Mouse (Mus musculus): ENCODE measurements around the gene Cobll1.
A peak's percentile ranks its signal among the peaks of the same experiment; 100 is the strongest.

The Cobll1 gene

DNA sequence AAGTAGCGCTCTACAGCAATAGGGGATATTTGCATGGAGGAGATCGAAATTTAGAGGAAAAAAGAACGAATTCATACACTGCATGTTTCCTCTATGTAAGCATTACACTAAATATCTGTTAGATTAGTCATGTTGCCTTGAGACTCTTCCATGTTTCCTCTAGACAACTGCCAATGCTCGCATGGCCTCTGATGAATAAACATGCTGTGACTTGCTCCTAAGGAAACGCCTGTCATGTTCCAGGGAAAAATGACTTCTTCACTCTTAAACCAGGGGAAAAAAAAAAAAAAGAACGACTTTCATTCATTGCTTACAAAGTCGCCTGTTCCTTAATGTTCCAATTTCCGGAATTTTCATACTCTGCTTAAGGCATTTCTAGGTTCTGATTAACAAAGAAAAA, 2.1 kb downstream of the Cobll1 start:
- no peak for DNase-seq (ENCODE audit: low read depth, low spot score)

DNA sequence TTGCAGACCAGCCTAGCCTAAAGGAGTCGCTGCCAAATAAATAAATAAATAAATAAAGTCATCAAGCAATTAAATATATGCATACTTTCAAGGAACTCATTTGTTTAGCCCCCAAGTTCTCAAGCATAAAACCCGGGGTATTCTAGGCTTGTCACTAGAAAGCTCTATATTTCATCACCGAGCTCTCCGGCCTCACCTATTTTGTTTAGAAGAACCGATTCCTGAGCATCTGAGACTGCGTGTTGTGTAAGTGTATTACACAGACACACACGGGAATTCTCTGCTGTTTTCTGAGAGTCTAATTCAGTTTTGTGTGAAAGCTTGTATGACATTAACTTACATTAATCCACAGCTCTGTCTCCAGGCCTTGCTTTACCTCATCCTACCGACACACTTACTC, 2.6 kb downstream of the Cobll1 start:
- no peak for DNase-seq (ENCODE audit: low read depth, low spot score)

GRCm38 (mm10) chr2:65232756-65233535, 6.3 kb downstream of the Cobll1 start:
- peak; percentile 17 for DNase-seq (ENCODE audit: low read depth, low spot score)

DNA sequence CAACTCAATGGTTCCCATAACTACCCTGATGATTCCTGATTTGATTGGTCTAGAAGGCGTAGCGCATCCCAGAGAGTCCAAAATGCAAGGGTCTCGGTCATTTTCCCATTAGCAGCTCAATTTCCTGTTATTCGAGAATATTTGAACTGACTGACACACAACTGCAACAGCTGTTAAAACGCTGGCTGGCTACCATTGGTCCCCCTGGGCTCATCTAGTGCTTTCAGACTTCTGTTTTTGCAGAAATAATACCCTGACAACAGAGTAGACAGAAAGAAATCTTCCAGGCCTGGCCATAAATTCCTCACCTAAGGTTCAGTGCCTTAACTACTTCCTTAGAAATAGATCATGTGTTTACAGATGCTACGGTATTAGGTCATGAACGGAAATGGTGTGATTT, 10.8 kb downstream of the Cobll1 start:
- no peak for DNase-seq (ENCODE audit: low read depth, low spot score)

DNA sequence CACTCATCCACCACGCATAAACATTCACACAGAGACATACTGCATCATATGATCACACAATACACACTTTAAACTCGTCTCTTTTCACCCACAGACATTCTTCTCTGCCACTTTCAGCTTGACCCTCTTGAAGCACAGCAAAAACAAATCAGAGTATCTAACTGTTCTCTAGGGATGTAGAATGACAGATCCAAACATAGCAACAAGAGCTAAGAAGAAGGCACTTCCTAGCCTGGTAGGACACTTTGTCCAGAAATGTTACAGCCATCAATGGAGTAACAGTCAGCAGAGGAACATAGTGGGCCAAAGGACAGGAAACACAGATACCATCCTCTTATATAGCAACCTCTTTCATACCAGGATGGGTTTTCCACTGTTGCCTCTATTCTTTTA, 11.3 kb downstream of the Cobll1 start:
- DNase-seq (ENCODE audit: low read depth, low spot score), result no peak

DNA sequence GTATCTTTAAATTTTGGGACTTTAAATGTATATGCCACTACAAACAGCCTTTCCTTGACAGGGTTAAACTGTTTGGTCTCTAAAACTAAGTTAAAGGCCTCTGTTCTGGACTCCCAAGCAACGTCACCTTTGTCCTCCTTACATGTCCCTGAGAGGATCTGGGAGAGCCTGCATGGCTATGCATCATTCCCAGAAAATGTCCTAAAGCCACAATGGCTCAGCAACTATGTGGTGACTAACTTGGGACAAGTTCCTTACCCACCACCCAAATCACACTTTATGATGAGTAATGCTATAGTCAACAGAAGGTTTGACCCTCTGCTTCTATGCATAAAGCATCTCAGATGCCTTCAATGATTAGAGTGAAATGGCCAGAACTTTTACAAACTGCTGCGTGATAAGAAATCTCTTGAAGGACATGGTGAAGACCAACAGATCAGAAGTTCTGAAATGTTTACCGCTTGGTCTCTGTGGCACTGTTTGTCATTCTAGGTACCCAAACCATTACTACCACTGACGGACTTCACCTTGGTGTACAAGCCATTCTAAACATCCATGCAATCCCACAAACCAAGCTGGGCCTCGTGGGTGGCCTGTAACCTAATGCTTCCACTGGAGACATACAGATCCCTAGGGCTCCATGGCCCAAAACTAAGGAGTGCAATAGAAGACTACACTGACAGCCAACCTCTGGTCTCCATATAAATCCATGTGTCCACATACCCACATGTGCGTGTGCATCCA, 11.9 kb downstream of the Cobll1 start:
- DNase-seq (ENCODE audit: low read depth, low spot score), result no peak

DNA sequence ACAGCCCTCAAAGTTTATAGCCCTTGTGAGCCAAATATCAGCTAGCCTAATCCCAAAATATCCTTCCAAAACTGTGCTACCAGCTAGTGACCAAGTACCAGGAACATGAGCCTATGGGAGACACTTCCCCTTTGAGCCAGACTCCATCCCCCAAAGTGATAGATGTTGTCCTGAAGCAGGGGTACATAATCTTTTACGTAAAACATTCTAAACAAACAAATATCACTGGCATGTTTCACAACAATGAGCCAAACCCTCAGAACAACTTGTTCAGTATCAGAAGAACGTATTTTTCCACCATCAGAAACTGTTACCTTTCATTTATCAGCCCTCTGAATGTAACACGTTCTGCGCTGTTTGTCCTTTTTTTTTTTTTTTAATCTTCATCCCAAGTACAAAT, 12.7 kb downstream of the Cobll1 start:
- DNase-seq (ENCODE audit: low read depth, low spot score), result no peak

- no peak for DNase-seq (ENCODE audit: low read depth, low spot score)
Measured at GRCm38 (mm10) chr2:65223956-65224735, 15.1 kb downstream of the Cobll1 start.

GRCm38 (mm10) chr2:65223012-65223411, 16.2 kb downstream of the Cobll1 start:
- no peak for DNase-seq (ENCODE audit: low read depth, low spot score)

DNA sequence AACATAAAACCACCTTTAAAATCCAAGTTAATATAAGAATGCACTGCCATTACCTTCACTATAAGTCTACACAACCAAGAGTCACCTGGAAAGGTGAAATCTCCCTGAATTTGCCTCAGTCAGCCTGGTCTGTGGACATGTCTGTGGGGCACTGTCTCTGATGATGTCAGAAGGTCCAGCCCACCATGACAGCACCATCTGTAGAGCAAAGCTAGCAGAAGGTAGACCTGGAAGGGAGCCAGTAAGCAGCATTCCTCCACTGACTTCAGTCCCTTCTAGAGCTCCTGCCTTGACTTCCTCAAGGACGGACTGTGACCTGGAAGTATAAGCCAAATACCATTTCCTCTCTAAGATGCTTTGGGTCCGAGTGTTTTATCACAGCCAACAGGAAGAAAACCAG, 17.6 kb downstream of the Cobll1 start:
- no peak for DNase-seq (ENCODE audit: low read depth, low spot score)

DNA sequence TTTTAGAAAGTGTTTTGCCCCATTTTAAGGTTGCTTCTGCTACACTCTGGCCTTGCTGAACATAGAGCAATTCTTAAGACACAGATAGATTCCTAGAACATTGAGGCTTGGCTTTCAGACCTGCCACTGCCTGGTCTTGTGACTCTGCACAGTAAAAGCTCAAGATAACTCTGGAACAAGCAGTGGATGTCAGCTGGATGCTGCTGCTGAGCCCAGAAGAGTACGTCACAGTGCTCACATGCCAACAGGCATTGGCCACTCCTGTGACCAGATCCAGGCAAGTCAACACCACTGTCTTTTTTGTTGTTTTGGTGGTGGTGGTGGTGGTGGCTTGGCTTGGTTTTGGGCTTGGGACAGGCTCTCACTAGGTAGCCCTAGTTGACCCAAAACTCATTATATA, 18.6 kb downstream of the Cobll1 start:
- no peak for DNase-seq (ENCODE audit: low read depth, low spot score)

GRCm38 (mm10) chr2:65219375-65220135, 19.6 kb downstream of the Cobll1 start:
- DNase-seq (ENCODE audit: low read depth, low spot score), result no peak

GRCm38 (mm10) chr2:65218318-65218717, 20.9 kb downstream of the Cobll1 start:
- DNase-seq (ENCODE audit: low read depth, low spot score), result no peak

DNA sequence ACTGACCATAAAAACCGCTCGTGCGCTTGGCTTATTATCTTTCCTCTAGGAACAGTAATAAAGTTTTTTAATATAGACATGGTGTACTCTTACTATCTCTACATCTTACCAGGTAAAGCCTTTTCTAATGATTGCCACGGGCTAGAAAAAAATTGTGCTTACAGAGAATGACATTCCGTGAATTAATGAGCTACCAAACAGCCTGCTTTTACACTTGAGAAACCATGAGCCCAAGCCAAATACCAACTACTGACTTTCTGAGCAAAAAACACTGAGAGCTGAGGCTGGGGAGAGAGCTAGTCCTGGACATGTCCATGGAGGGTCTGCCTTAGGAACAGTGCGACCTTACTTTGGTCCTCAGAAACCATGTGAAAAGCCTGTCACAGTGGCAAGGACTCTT, 21.5 kb downstream of the Cobll1 start:
- DNase-seq (ENCODE audit: low read depth, low spot score), result no peak

DNA sequence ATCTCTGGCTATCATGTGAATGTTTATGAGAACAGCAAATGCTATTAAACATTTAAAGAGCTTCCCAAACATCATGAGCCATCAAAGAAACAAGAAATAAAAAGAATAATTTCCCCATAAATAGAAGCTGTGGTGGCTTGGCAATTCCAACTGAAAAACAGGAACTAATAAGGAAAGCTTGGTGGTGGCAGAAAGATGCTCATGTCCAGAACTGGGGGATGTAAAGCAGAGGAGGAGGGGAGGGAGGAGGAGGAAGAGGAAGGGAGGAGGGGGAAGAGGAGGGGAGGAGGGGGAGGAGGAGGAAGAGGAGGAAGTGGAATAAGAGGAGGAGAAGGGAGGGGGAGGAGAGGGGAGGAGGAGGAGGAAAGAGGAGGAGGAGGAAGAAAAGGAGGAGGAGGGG, 23.0 kb downstream of the Cobll1 start:
- no peak for DNase-seq (ENCODE audit: low read depth, low spot score)

- no peak for DNase-seq (ENCODE audit: low read depth, low spot score)
Measured at GRCm38 (mm10) chr2:65214556-65214955, 24.6 kb downstream of the Cobll1 start.

DNA sequence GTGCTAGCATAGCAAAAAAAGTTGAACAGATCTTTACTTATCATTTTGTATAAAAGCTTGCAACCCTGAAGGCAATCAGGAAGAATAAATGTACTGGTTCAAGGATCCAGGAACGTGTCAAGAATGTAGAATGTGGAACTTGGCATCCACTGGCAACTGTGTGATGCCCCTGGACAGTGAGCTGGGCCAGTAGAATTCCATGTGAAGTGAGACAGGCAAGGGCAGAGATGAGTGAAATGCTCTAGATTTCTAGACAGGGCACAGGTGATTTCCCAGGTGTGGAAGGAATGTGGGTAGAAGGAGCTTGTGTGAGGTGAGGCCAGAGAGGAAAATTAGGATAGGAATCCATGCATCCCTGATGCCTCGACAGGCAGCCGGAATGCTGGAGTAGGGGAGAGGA, 25.5 kb downstream of the Cobll1 start:
- no peak for DNase-seq (ENCODE audit: low read depth, low spot score)

DNA sequence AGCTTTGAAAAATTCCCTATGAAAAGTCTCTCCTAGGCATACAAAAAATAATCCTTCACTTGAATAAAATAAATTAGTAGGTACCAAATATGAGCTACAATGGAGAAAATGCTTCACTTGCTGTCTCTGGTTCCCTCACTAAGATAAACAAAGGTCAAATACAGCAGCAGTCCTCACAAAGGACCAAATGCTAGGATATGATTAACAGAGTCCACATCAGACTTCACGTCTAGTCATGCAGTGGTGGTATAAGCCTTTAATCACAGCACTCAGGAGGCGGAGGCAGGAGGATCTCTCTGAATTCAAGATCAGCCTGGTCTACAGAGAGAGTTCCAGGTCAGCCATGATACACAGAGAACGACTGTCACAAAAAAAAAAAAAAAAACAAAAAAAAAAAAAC, 27.6 kb downstream of the Cobll1 start:
- no peak for DNase-seq (ENCODE audit: low read depth, low spot score)

DNA sequence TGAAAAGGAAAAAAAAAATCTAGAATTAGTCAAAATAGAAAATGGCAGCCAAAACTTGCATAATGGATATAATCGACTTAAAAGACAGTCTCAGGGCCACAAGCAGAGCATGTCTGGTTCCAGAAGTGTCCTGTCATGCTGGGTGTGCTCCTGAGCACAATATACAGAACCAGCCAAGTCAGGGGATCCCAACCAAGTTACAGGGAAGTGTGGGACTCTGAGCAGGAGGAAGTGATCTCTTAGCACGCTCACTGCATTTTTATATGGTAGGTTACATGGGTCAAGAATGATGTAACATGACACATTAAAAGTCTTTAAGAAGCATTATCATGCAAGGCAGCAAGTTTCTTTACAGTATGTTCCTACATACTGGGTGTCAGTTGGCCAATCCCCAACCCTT, 31.5 kb downstream of the Cobll1 start:
- DNase-seq (ENCODE audit: low read depth, low spot score), result no peak

DNA sequence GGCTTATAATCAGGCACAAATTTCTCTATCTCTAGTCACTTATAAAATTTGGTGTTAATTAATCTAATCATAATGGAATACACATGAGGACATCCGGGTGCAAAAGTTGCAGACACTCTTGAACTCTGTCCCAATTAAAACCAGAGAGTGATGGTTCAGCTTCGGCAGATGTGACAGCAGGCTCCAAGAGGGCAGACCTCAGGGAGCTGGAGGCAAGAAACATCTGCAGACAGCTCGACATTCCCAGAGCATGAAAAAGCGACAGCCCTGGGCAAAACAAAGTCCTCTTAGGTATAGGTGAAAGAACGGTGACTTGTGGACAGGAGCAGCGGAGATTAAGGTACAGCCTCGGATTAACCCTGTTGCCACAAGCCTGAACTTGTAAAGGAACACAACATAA, 35.5 kb downstream of the Cobll1 start:
- no peak for DNase-seq (ENCODE audit: low read depth, low spot score)

DNA sequence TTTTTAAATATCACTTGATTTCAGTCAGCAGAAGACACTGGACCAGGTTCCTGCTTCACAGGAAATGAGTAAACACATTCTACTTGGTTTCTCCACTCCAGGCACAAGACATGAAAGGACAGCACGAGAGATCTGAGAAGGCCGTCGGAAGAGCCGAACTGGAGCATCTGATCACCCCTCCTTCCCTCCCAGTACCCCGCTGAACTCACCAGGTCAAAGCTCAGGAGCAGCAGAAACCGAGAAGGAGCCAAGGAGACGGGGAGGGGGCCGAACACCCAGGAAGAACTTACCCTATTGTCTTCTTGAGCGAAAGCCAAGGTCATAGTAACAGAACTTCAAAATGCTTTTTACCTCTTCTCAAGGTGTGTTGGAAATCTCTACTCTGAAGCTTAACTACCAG, 39.5 kb downstream of the Cobll1 start:
- no peak for DNase-seq (ENCODE audit: low read depth, low spot score)

DNA sequence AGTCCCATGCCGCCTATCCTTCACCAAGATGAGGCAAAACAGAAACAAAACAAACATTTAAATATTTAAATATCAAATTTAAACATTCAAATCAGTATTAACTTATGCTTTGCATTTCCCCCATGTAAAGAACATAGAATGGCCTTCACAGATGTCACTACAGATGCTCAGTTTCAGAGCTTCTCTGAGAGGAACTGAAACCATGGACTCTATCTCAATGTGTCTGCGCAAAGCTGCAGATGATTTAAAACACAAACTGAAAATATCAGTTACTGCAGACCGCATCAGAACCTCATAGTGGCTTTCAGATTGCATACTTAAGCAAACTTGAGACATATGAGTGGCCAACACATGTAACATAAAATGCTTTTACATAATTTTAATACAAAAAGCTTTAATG, 40.6 kb downstream of the Cobll1 start:
- no peak for DNase-seq (ENCODE audit: low read depth, low spot score)

Measured in CD4-positive helper T cell, adult 2 months (primary cell).